Mouse (Mus musculus) ES-E14 (cell line): Measurements from ENCODE around the gene Gba2.

ENCODE experiments used
- CHD2 ChIP-seq: IDR thresholded peaks from 2 replicates; pipeline ENCODE4 v1.6.1; 2014; ENCODE audit warnings: mild to moderate bottlenecking, low read depth, low read length, inconsistent platforms
- HCFC1 ChIP-seq: IDR thresholded peaks from 2 replicates; pipeline ENCODE4 v1.6.1; 2012; ENCODE audit warnings: low read length, inconsistent platforms, borderline replicate concordance; ENCODE audit not compliant: insufficient read depth
- MAFK ChIP-seq: IDR thresholded peaks from 2 replicates; pipeline ENCODE4 v1.6.1; 2014; ENCODE audit warnings: mild to moderate bottlenecking, low read depth, low read length, inconsistent platforms; ENCODE audit not compliant: insufficient read depth
- ZC3H11A ChIP-seq: IDR thresholded peaks from 2 replicates; pipeline ENCODE4 v1.6.1; 2012; ENCODE audit warnings: low read depth, mild to moderate bottlenecking, inconsistent platforms, low read length, borderline replicate concordance
- ZNF384 ChIP-seq: IDR thresholded peaks from 2 replicates; pipeline ENCODE4 v1.6.1; 2012; ENCODE audit warnings: low read depth, low read length, inconsistent platforms

DNA sequence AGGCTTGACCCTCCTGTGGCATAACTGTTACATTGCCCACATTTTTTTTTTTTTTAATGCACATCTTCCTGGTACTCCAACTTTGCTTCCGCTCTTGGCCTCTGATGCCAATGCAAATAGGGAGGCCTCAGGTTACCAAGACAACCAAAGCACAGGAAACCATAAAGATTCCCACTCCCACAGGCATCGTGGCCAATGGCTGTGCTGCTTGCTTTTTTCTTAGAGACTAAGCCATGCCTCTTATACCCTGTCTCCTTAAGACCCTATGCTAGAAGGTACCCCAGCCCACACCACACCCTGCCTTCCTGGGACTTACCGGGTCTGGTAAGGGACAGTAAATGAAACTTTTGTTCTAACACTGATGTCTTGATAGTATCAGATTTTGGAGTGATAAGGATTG, 14.8 kb upstream of the Gba2 start:
- TF ChIP-seq HCFC1 (no peak), ZNF384 (no peak), ZC3H11A (no peak), CHD2 (no peak), MAFK (no peak)
